Mouse (Mus musculus) thymus, adult 2 months (tissue): ENCODE results near the gene Nes.

Source experiments
- CTCF ChIP-seq: fragments of 200-500 bp; IDR thresholded peaks from 2 replicates; pipeline ENCODE4 v1.5.1; 2012; ENCODE audit warnings: mild to moderate bottlenecking, control low read depth, low read length, moderate library complexity, borderline replicate concordance; ENCODE audit not compliant: control insufficient read depth, poor library complexity, insufficient read depth; ENCODE audit errors: extremely low read depth
- POLR2A ChIP-seq: fragments of 200-500 bp; IDR thresholded peaks from 2 replicates; pipeline ENCODE4 v1.6.1; 2012; ENCODE audit warnings: mild to moderate bottlenecking, low read length, control low read depth, moderate library complexity; ENCODE audit not compliant: control insufficient read depth, poor library complexity, insufficient read depth; ENCODE audit errors: extremely low read depth

DNA sequence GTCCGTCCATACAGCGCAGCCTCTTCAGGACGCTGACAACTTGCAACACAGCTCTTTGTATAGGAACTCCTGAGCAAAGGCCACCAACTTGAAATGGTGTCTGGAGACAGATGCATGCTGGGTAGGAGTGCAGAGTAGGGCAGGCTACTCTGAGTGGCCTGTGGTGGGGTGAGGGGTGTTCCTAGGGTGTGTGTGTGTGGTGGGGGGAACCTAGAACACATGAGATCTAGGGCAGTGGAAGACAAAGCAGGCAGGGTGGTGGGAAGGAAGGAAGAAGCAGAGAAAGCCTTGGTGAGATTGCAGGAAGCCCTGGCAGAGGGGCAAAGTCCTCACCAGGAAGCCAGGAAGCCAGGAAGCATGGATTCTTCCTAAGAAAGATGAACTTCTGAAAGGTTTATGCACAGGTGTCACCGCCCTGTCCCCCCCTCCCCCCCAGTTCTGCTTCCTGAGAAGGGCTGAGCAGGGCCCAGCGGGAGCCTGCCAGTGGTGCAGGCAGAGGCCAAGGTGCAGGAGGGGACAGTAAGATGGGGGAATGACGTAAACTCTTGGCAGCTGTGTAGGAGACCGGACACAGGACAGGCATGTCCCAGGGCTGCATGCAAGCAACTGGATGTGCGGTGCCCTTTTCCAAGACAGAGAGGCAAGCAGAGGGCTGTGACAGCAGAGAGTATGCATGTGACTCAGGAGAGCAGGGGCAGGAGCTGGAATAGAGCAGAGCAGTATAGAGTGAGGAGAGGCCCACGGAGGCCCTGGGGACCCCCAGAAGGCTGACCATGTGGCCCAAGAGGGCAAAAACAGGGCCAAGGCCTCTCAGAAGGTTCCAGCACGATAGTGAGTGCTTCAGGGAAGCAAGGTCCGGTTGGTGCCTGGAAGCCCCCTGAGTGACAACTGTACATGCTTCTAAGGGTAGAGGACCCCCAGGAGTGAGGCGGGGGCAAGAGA is 11.3 kb downstream of the Nes start:
- TF ChIP-seq CTCF: no peak
- no peak for TF ChIP-seq POLR2A
